Mouse (Mus musculus) mouse trophoblast stem cell (cell line): ENCODE data around the gene Phospho1.

Experiments used
- in situ Hi-C, 2 experiments: fragments of 300-500 bp; cut with MseI, MboI; formaldehyde crosslinking; loops; 2 replicates in 1 of 2; 3 replicates in 1 of 2; pipeline ENCODE4 v1.15.1; 2025

Gene Phospho1

GRCm38 (mm10) chr11:95834143-95834667 is 9.9 kb downstream of the Phospho1 start:
- in situ Hi-C loops: no loop called here

- in situ Hi-C loops: no loop called here
Measured at GRCm38 (mm10) chr11:95834742-95835710, 10.7 kb downstream of the Phospho1 start.

GRCm38 (mm10) chr11:95835832-95836231 is 11.5 kb downstream of the Phospho1 start:
- in situ Hi-C loops: no loop called here

- in situ Hi-C loops: no loop called here
Measured at GRCm38 (mm10) chr11:95836433-95836832, 12.1 kb downstream of the Phospho1 start.

- in situ Hi-C loops: no loop called here
Measured at GRCm38 (mm10) chr11:95837059-95837458, 12.8 kb downstream of the Phospho1 start, which contains the start of gene Gngt2. Gene Gngt2 (plus strand): TSS chr11:95837216.

GRCm38 (mm10) chr11:95838598-95838997 is 14.3 kb downstream of the Phospho1 start:
- in situ Hi-C loops: no loop called here

- in situ Hi-C loops: no loop called here
Measured at GRCm38 (mm10) chr11:95838999-95839868, 14.9 kb downstream of the Phospho1 start.

- in situ Hi-C loops: no loop called here
Measured at GRCm38 (mm10) chr11:95840694-95841497, 16.6 kb downstream of the Phospho1 start.

GRCm38 (mm10) chr11:95841498-95841830 is 17.2 kb downstream of the Phospho1 start:
- in situ Hi-C loops: no loop called here

- in situ Hi-C loops: no loop called here
Measured at GRCm38 (mm10) chr11:95842074-95842681, 17.9 kb downstream of the Phospho1 start, which contains the start of gene Abi3. Gene Abi3 (minus strand): TSS chr11:95842476.

- in situ Hi-C loops: no loop called here
Measured at GRCm38 (mm10) chr11:95842953-95843352, 18.7 kb downstream of the Phospho1 start.

- in situ Hi-C loops: no loop called here
Measured at GRCm38 (mm10) chr11:95843421-95843950, 19.2 kb downstream of the Phospho1 start.

GRCm38 (mm10) chr11:95844935-95845334 is 20.6 kb downstream of the Phospho1 start:
- in situ Hi-C loops: no loop called here

- in situ Hi-C loops: no loop called here
Measured at GRCm38 (mm10) chr11:95850898-95851297, 26.6 kb downstream of the Phospho1 start.

- in situ Hi-C loops: no loop called here
Measured at GRCm38 (mm10) chr11:95853684-95854083, 29.4 kb downstream of the Phospho1 start.

GRCm38 (mm10) chr11:95857306-95857705 is 33.0 kb downstream of the Phospho1 start:
- in situ Hi-C loops: no loop called here

- in situ Hi-C loops: no loop called here
Measured at GRCm38 (mm10) chr11:95857716-95858527, 33.6 kb downstream of the Phospho1 start.

GRCm38 (mm10) chr11:95858528-95859467 is 34.5 kb downstream of the Phospho1 start:
- in situ Hi-C loops: no loop called here
